Mouse (Mus musculus): ENCODE results near the gene Myb.
"Not testable (repeated sequence)": the region's sequence is repeated elsewhere in the genome, so short reads cannot be mapped to it uniquely, and the experiment has no call there.

Gene Myb

DNA sequence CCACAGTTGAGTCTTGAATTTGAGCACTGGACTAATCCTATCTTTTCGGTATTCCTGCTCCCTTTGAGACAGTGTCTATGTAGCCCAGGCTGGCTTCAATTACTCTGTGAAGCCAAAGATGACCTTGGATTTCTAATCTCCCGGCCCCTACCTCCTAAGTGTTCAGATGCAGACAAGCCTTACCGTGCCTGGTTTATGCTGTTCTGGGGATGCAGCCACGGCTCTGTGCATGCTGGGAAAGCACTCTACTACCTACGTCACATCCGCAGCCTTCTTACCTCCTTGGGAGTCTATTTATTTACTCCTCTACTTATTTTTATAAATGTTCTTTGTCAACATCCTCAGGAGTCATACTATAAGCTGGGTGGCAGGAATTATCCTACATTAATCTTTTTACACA is 7.1 kb upstream of the Myb start:
- no peak for DNase-seq

DNA sequence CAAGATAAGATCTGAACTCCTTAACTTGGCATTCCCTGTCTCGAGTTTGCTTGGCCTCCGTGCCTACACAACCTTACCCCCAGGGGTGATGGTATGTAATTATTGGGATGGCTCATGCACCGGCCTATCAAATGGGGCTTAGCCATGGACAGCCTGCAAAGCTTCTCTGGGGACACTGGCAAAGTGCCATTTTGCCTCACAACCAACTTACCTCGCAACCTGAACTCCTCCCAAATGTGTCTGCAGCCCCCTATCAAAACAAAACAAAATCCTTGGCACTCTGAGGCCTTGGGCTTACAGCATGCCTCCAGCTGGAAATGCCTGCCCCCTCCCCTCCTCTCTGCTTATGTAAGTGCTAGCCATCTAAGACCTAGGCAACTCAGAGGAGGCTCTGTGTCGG is 6.4 kb upstream of the Myb start:
- DNase-seq: no peak

GRCm38 (mm10) chr10:21165411-21165810 is 4.6 kb upstream of the Myb start:
- DNase-seq: no peak

GRCm38 (mm10) chr10:21162124-21162523 is 1.3 kb upstream of the Myb start:
- DNase-seq: no peak

- DNase-seq: no peak
Observed at GRCm38 (mm10) chr10:21161359-21162094, 743 bp upstream of the Myb start.

GRCm38 (mm10) chr10:21159697-21160394 is 938 bp downstream of the Myb start:
- peak; percentile 10 to 45 for DNase-seq

DNA sequence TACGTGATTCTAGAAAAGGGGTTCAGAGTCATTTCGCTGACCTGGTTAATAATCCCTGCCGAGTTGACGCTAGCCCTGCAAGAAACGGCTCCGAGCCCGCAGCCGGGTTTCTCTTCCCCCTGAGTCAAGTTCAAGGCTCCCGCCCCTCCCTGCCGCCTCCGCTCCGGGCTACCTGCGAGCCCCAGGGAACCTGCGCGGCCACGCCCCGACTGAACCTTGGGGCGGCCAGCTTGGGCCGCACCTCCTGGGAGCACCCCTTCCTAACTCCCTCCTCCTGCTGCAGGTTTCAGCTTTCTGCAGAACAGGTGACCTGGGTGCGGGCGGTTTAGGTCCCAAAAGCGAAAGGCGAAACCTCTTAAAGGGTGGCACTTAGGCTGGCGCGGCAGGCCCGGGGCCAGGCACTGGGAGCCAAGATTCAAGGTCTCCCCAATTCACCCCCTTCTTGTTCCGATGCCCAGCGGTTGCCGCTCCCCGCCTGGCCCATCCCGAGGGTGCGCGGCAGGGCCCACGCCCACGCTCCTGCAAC is 1.8 kb downstream of the Myb start:
- DNase-seq: peak; percentile 47 to 72

DNA sequence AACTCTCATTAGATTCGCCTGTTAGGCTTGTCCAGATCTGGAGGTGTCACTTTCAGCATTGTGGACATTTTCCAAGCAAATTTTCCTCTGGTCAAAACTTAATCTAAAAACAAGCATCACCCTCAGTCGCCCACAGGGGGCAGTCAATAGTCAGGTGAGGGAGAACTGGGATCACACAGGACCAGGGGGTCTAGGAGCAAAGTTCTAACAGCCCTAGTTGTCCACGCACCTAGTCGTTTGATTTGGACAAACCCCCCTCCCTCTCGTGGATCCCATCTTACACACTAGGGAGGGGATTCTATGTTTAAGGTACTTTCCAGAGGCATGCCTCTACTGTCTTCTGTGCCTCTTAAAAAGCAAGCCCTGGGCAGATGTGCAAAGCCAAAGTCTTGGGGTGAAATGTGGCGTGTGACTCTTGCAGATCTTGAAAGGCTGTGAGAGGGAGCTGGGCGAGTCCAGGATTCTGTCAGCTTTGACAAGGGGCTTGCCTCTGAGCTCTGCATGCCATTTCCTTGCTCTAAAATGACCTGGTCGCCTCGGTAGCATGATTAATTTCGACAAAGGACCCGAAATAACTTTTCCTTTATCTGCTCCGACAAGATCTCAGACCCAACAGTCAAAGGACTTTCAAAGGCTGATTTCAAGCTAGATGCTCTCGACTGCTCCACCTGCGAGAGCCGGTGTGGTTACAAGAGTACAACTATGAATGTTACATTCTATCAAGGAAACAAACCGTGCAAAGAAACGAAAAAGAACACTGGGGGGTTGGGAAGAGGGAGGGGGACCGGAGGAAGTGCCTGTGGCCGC is 2.5 kb downstream of the Myb start:
- DNase-seq: peak; percentile 48 to 49

DNA sequence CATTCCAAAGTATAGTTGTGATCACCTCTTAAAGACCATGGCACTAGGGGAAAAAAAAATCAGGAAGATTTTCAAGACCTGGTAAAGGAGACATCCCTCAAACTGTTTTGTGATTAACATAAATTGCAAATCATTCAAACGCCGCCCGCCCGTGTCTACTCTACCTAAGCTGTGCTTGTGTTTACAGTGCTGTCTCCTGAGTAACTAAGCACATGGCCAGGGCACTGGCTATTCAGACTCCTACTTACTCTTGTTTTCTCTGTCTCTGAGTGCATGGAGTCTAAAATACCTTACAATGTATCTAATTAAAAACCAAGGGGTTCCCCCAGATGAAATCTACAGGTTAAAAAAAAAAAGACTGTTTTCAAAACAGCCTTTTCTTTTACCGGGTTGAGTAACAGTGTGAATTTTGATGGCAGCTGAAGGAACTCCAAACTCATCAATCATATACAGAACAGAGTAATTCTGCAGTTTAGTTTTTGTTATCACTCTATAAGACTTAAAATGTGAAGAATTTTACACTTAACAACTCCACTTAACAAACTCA is 3.8 kb downstream of the Myb start:
- DNase-seq: no peak

- DNase-seq: no peak
Observed at GRCm38 (mm10) chr10:21156416-21156815, 4.4 kb downstream of the Myb start.

DNA sequence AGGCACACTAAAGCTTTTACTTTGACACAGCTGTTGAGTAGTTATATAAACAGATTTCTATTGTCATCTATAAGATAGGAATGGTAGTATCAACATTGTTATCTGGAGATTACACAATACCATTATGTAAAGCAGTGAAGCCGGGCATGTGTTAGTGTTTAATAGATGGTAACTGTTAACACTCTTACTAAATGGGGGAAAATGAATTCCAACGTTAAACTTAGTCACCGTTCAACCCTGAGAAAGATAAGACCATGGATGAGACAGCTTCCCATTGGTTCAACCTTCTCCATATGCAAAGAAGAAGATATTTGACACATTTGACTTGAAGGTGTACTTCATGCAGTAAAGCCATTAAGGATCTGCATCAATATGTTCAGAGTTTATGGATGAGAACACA is 5.9 kb downstream of the Myb start:
- no peak for DNase-seq

GRCm38 (mm10) chr10:21153433-21153832 is 7.4 kb downstream of the Myb start:
- no peak for DNase-seq

GRCm38 (mm10) chr10:21152812-21153211 is 8.0 kb downstream of the Myb start:
- DNase-seq: no peak

GRCm38 (mm10) chr10:21151320-21151719 is 9.5 kb downstream of the Myb start:
- DNase-seq: no peak

DNA sequence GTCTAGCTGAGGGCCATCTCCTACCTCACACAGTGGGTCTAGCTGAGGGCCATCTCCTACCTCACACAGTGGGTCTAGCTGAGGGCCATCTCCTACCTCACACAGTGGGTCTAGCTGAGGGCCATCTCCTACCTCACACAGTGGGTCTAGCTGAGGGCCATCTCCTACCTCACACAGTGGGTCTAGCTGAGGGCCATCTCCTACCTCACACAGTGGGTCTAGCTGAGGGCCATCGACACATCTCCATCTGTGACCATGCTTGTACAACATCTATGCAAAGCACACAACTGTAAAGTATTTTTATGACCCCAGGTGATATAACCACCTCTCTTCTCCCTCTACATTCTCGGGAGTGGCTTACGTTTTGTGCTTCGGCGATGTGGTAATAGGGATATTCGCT is 10.8 kb downstream of the Myb start:
- not testable (repeated sequence) for DNase-seq

GRCm38 (mm10) chr10:21146719-21147118 is 14.1 kb downstream of the Myb start:
- no peak for DNase-seq

- DNase-seq: no peak
Observed at GRCm38 (mm10) chr10:21146263-21146662, 14.5 kb downstream of the Myb start.

DNA sequence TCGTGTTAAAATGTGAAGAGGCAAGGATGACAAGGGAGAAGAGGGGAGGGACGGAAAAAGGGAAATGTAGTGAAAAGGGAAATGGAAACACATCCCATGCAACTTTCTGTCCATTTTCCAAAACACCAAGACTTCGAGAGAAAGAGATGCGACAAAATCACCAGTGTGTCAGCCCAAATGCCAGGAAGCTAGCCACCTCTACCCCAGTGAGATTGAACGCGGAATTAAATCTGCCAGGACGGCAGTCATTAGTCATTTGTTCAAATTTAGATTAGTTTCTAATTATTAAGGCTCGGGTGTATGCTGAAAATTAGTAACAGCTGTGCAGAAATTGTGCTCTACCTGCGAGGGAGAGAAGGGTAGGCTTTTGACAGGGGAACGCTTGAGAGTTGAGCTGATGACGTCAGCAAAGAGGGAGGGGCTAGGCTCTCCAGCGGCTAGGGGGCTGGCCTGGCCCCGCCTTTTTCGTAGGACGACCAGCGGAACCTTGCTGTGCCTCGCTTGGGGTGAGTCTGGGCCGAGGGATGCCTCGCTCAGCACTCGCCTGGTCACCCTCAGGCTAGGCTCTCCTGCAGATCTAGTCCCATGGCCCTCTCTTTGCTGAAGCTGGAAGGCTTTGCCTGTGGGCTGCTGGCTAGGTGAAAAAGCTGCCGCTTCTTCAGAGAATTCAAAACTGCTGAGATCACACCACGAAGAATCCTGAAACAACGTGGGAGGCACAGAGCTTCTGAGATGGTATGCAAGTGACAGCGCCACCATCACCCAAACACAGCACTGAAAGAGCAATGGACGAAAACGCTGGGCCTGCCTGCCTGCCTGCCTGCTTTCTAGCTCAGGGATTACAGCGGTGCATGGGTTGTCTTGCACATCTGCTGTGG is 15.9 kb downstream of the Myb start:
- peak; percentile 66 to 75 for DNase-seq

DNA sequence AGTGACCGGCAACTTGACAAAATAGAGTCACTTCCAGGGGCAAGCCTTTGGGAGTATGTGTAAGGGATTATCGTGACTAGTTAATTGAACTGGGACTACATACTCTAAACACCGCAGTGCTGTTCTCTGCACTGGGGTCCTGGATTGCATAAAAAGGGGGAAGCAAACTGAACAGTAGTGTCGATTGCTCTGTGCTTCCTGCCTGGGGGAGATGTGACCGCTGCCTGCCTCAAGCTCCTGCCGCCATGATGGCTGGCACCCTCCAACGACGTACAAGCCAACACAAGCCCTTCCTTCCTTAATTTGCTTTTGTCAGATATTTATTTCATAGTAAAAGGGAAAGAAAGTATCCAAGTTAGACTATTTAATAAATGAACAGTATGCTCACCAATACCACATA is 25.5 kb downstream of the Myb start:
- DNase-seq: no peak

- no peak for DNase-seq
Observed at GRCm38 (mm10) chr10:21130901-21131493, 29.8 kb downstream of the Myb start.

- no peak for DNase-seq
Observed at GRCm38 (mm10) chr10:21128086-21128611, 32.6 kb downstream of the Myb start.

Measured in kidney, postnatal 25 days (tissue).